Comparison of ENCODE assay signal across 17 mouse cellular contexts in genomic region chr8:128457277-128457676, GRCm38 (mm10).
DNase-seq lines count a peak whose midpoint lies in the region; ATAC-seq lines count a peak whose summit lies in the region.
"Had no signal": no experiment of that assay in that cellular context is flagged by ENCODE, and none has a peak within 500 bp of the region (broad histone marks: within the 10 kb centered on the region; RNA-seq: fewer than 3 reads in every experiment).

No protein-coding gene starts in this region.

- DNase-seq in kidney, postnatal 25 days, result no peak
- DNase-seq in neural tube, embryonic 10.5 days (ENCODE audit: extremely low spot score, low spot score), result no peak
- DNase-seq in spleen, postnatal 14 days (ENCODE audit: low spot score in 2 of 2), result no peak
- DNase-seq in frontal cortex, postnatal 14 days (ENCODE audit: low spot score in 2 of 2), result no peak
- DNase-seq: adrenal gland, postnatal 10 days; cerebellum, adult 11-12 months; cerebellum, adult 9-10 months; cerebellum, postnatal 25 days; forebrain, postnatal 0 days; gastrocnemius, postnatal 10 days; heart, postnatal 36 days had no signal

- no peaks in the 10 kb centered on the region for H3K9me3 ChIP-seq in kidney, embryonic 14.5 days (ENCODE audit: control insufficient read depth, low read length)
- H3K9me3 ChIP-seq in neural tube, embryonic 13.5 days, result no peaks in the 10 kb centered on the region
- H3K9me3 ChIP-seq: forebrain, embryonic 13.5 days; heart, embryonic 12.5 days; hindbrain, embryonic 15.5 days had no signal

- no peak overlapping the region for H3K4me3 ChIP-seq in kidney, embryonic 14.5 days (ENCODE audit: low read length)
- H3K4me3 ChIP-seq in neural tube, embryonic 13.5 days, result no peak overlapping the region
- H3K4me3 ChIP-seq: forebrain, embryonic 13.5 days; heart, embryonic 12.5 days; hindbrain, embryonic 15.5 days had no signal

- no peaks in the 10 kb centered on the region for H3K27me3 ChIP-seq in kidney, embryonic 14.5 days (ENCODE audit: control insufficient read depth, insufficient read depth, low read length)
- no peaks in the 10 kb centered on the region for H3K27me3 ChIP-seq in neural tube, embryonic 13.5 days
- H3K27me3 ChIP-seq: forebrain, embryonic 13.5 days; heart, embryonic 12.5 days; hindbrain, embryonic 15.5 days had no signal

- no peak overlapping the region for H3K4me2 ChIP-seq in kidney, embryonic 14.5 days (replicated peaks; ENCODE audit: low read depth, low read length)
- H3K4me2 ChIP-seq in neural tube, embryonic 13.5 days, result no peak overlapping the region
- H3K4me2 ChIP-seq: forebrain, embryonic 13.5 days; heart, embryonic 12.5 days; hindbrain, embryonic 15.5 days had no signal

- H3K36me3 ChIP-seq in kidney, embryonic 14.5 days (ENCODE audit: control insufficient read depth, insufficient read depth, low read length), result peaks cover 44% of the 10 kb centered on the region
- H3K36me3 ChIP-seq in neural tube, embryonic 13.5 days, result peaks cover 42% of the 10 kb centered on the region

- peak overlapping the region; percentile 51; the same call in 1 of the 2 replicates for H3K27ac ChIP-seq in kidney, embryonic 14.5 days (ENCODE audit: low read depth, low read length)
- 0 out of 2 replicates have a peak overlapping the region, but pooled peaks have one; percentile 24 for H3K27ac ChIP-seq in neural tube, embryonic 13.5 days (replicated peaks)
- H3K27ac ChIP-seq: forebrain, embryonic 13.5 days; hindbrain, embryonic 15.5 days had no signal

- H3K9ac ChIP-seq in kidney, embryonic 14.5 days (ENCODE audit: low read depth, low read length), result no peak overlapping the region
- no peak overlapping the region for H3K9ac ChIP-seq in neural tube, embryonic 13.5 days
- H3K9ac ChIP-seq: forebrain, embryonic 13.5 days; forebrain, postnatal 0 days; heart, embryonic 12.5 days; hindbrain, embryonic 15.5 days had no signal

- peak; percentile 9; the same call in 1 of the 2 replicates for ATAC-seq in kidney, embryonic 14.5 days (ENCODE audit: low FRiP score, low TSS enrichment)
- no peak for ATAC-seq in neural tube, embryonic 13.5 days (ENCODE audit: low read depth)
- peak; percentile 11; the same call in 1 of the 2 replicates for ATAC-seq in megakaryocyte, adult 5-6 weeks (ENCODE audit: poor library complexity, severe bottlenecking)
- ATAC-seq: forebrain, embryonic 13.5 days; forebrain, postnatal 0 days had no signal

- WGBS in kidney, embryonic 14.5 days, result 78% methylated on average over 2 of the region's 2 CpGs
- WGBS in neural tube, embryonic 13.5 days, result 87% methylated on average over 2 of the region's 2 CpGs

- H3K4me1 ChIP-seq in kidney, embryonic 14.5 days (ENCODE audit: control insufficient read depth, insufficient read depth, low read length), result peaks cover 10% of the 10 kb centered on the region; the same call in 1 of the 2 replicates
- peaks cover 21% of the 10 kb centered on the region for H3K4me1 ChIP-seq in neural tube, embryonic 13.5 days (replicated peaks)
